Mouse (Mus musculus) neural tube, embryonic 12.5 days (tissue): ENCODE data around the gene Usp3. TPM values are rescaled to one million over a fixed set of nuclear protein-coding genes. Genes with fewer than 3 reads are reported as not detected.

Source experiments
- ATAC-seq: fragments of 200-750 bp; cut with Nextera tagmentation; 2 replicates; pipeline ENCODE4 v1.8.0; 2017; ENCODE audit warnings: low read depth, mild to moderate bottlenecking, moderate TSS enrichment, moderate library complexity; ENCODE audit not compliant: low FRiP score
- H3K27ac ChIP-seq: fragments of 300-500 bp; sonication (generic); 2 replicates; pipeline ENCODE4 v1.5.1; 2016
- H3K27me3 ChIP-seq: fragments of 300-500 bp; sonication (generic); replicated peaks from 2 replicates; pipeline ENCODE4 v1.6.1; 2016; ENCODE audit warnings: mild to moderate bottlenecking
- H3K36me3 ChIP-seq: fragments of 300-500 bp; sonication (generic); 2 replicates; pipeline ENCODE4 v1.6.1; 2016; ENCODE audit warnings: mild to moderate bottlenecking
- H3K4me1 ChIP-seq: fragments of 300-500 bp; sonication (generic); 2 replicates; pipeline ENCODE4 v1.6.1; 2016
- H3K4me2 ChIP-seq: fragments of 300-500 bp; sonication (generic); replicated peaks from 2 replicates; pipeline ENCODE4 v1.6.1; 2016; ENCODE audit warnings: mild to moderate bottlenecking
- H3K4me3 ChIP-seq: fragments of 300-500 bp; sonication (generic); 2 replicates; pipeline ENCODE4 v1.5.1; 2016
- H3K9ac ChIP-seq: fragments of 300-500 bp; sonication (generic); 2 replicates; pipeline ENCODE4 v1.6.1; 2016; ENCODE audit warnings: mild to moderate bottlenecking
- H3K9me3 ChIP-seq: fragments of 300-500 bp; sonication (generic); 2 replicates; pipeline ENCODE4 v1.6.1; 2016; ENCODE audit warnings: mild to moderate bottlenecking
- WGBS: fragments of 180-500 bp; shearing (Covaris S2); methylation state at CpG from one replicate; pipeline ENCODE4 v1.1.7; 2016; 5-methylcytosine and 5-hydroxymethylcytosine counted together
- polyA plus RNA-seq: library from polyadenylated mRNA; unstranded; fragments of >200 nt; fragmentation: Nextera tagmentation; extraction: Ambion mirVana; gene quantifications from 2 replicates; pipeline ENCODE4 v1.2.1, GENCODE M21; 2016

Gene Usp3
- polyA plus RNA-seq, 1 experiment from 2014 or later, result 93.9 TPM

GRCm38 (mm10) chr9:66493992-66494391 lies 99.0 kb downstream of the Usp3 start:
- no peaks in the 10 kb centered on the region for H3K4me1 ChIP-seq
- H3K4me2 ChIP-seq, result no peak overlapping the region
- H3K27me3 ChIP-seq, result no peaks in the 10 kb centered on the region
- no peaks in the 10 kb centered on the region for H3K9me3 ChIP-seq
- H3K36me3 ChIP-seq, result peaks cover 67% of the 10 kb centered on the region
- no peak overlapping the region for H3K9ac ChIP-seq
- no peak for ATAC-seq
- no peak overlapping the region for H3K27ac ChIP-seq
- no peak overlapping the region for H3K4me3 ChIP-seq

GRCm38 (mm10) chr9:66492361-66492760 lies 100.6 kb downstream of the Usp3 start:
- H3K36me3 ChIP-seq, result peaks cover 68% of the 10 kb centered on the region
- ATAC-seq, result no peak

GRCm38 (mm10) chr9:66488786-66489185 lies 104.2 kb downstream of the Usp3 start:
- no peaks in the 10 kb centered on the region for H3K9me3 ChIP-seq
- no peak for ATAC-seq
- H3K36me3 ChIP-seq, result peaks cover 78% of the 10 kb centered on the region
- H3K9ac ChIP-seq, result no peak overlapping the region
- H3K27me3 ChIP-seq, result no peaks in the 10 kb centered on the region
- no peak overlapping the region for H3K4me3 ChIP-seq
- H3K4me1 ChIP-seq, result no peaks in the 10 kb centered on the region
- no peak overlapping the region for H3K27ac ChIP-seq
- H3K4me2 ChIP-seq, result no peak overlapping the region

More at GRCm38 (mm10) chr9:66492361-66492760, 100.6 kb downstream of the Usp3 start:
- Histone ChIP-seq H3K4me1 (no peaks in the 10 kb centered on the region), H3K9ac (no peak overlapping the region), H3K4me2 (no peak overlapping the region), H3K9me3 (no peaks in the 10 kb centered on the region), H3K27me3 (no peaks in the 10 kb centered on the region), H3K4me3 (no peak overlapping the region), H3K27ac (no peak overlapping the region)
- WGBS, result 97% methylated on average over 1 of the region's 1 CpGs

DNA sequence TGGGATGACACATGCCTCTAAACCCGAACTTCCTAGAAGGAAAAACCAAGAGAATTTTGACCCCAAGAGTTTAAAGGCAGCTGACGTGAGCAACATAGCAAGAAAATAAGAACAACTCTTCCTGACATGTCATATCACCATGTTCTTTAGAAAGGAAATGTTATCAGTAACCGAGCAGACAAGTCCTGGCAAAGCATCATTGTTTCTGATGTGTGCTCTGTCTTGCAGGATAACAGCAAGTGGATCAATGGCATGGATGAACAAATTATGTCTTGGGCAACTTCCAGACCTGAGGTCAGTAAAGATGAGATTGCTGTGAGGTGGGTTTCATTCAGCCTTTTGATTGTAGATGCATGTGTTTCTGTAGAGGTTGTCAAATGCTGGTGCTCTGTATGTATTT lies 109.5 kb downstream of the Usp3 start:
- Histone ChIP-seq H3K4me3 (no peak overlapping the region), H3K4me1 (no peaks in the 10 kb centered on the region), H3K4me2 (no peak overlapping the region), H3K27me3 (no peaks in the 10 kb centered on the region), H3K36me3 (peaks cover 66% of the 10 kb centered on the region), H3K9me3 (no peaks in the 10 kb centered on the region), H3K9ac (no peak overlapping the region), H3K27ac (no peak overlapping the region)
- no peak for ATAC-seq
- 92% methylated on average over 3 of the region's 3 CpGs for WGBS

DNA sequence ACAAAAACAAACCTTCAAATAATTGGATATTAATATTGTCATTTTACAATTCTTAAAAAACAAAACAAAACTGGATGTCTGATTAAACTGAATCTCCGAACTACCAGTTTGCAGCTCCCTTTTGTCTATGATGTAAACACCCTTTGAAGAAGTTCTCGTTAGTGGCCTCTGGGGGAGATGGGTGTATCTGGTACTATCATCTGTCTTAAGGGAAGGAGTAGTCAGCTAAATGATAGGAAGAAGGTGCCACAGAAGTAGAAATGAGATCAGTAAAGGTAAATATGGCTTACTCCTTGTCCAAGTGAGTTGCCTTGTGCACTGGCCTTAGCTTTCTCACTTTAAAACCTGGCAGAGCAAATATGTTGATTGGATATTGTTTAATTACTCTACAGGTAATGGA lies 115.2 kb downstream of the Usp3 start:
- Histone ChIP-seq H3K9me3 (no peaks in the 10 kb centered on the region), H3K36me3 (peaks cover 45% of the 10 kb centered on the region), H3K27ac (no peak overlapping the region), H3K27me3 (no peaks in the 10 kb centered on the region), H3K4me3 (no peak overlapping the region), H3K4me1 (no peaks in the 10 kb centered on the region), H3K9ac (no peak overlapping the region), H3K4me2 (no peak overlapping the region)
- WGBS, result 86% methylated on average over 2 of the region's 2 CpGs
- ATAC-seq, result no peak

- Histone ChIP-seq H3K9ac (no peak overlapping the region), H3K27ac (no peak overlapping the region), H3K9me3 (no peaks in the 10 kb centered on the region), H3K36me3 (peaks cover 48% of the 10 kb centered on the region), H3K27me3 (no peaks in the 10 kb centered on the region), H3K4me2 (no peak overlapping the region), H3K4me3 (no peak overlapping the region), H3K4me1 (no peaks in the 10 kb centered on the region)
- ATAC-seq, result no peak
- WGBS, result 59% methylated on average over 4 of the region's 4 CpGs
Observed at GRCm38 (mm10) chr9:66465087-66465486, 127.9 kb downstream of the Usp3 start.

Other genes with a start within 250 kb of the Usp3 start
- gene Herc1, start 242.7 kb downstream of the Usp3 start, polyA plus RNA-seq, result 44.2 and 46.7 TPM in 2 replicates
- gene Fbxl22, start 78.5 kb downstream of the Usp3 start, polyA plus RNA-seq, result 2.8 and 2.9 TPM in 2 replicates
- 0.31 and 0.38 TPM in 2 replicates for gene Car12, start 120.5 kb upstream of the Usp3 start, polyA plus RNA-seq
- gene Aph1b, start 202.3 kb upstream of the Usp3 start, polyA plus RNA-seq, result 16.5 and 18.0 TPM in 2 replicates
- gene Gm10647, start 203.9 kb upstream of the Usp3 start, polyA plus RNA-seq, result 0.24 and 0.38 TPM in 2 replicates
- 2.0 and 2.2 TPM in 2 replicates for gene Aph1c, start 241.6 kb upstream of the Usp3 start, polyA plus RNA-seq